Mouse (Mus musculus) cerebellum, adult 11-12 months (tissue): ENCODE results near the gene Pex16.

Source experiments
- DNase-seq: peaks from one replicate; pipeline ENCODE4 v3.0.0; 2022

The Pex16 gene

GRCm38 (mm10) chr2:92389645-92390044, 15.2 kb downstream of the Pex16 start:
- DNase-seq: peak; percentile 35

DNA sequence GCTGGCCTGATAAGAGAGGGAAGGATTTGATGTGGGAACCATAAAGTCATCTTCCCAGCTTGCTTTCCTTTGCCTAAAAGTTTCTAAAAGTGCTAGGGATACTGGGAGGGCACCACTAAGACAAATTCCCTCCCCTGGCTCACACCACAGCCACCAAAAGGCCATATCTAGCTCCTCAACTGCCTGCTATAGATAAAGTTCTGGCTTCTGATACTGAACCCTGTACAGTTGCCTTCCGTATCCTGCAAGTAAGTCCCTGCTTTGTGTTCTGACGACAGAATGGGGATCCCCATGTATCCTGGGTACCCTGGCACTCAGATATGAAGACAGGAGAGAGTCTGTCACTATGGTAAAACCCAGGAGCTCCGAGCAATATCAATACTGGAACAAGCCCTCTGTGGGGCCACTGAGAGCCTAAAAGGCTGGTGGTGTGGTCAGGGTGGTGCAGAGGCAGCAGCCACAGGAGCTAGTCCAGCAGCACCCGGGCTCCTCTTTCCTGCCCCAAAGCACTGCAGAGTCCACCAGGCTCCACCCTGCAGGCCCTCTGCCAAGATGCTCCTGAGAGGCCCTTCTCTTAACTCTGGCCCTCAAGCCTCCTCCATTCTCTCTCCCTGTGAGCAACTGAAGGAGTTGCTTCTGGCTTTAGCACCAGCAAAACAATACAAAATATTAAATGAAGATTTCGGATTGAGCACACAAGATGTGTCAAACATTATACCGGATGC, 15.9 kb downstream of the Pex16 start:
- peak; percentile 67 for DNase-seq

- DNase-seq: peak; percentile 82
Observed at GRCm38 (mm10) chr2:92391116-92391515, 16.6 kb downstream of the Pex16 start.

GRCm38 (mm10) chr2:92391703-92392317, 17.3 kb downstream of the Pex16 start:
- DNase-seq: peak; percentile 64

GRCm38 (mm10) chr2:92392318-92393264, 18.1 kb downstream of the Pex16 start:
- peak; percentile 69 for DNase-seq

GRCm38 (mm10) chr2:92395535-92395934, 21.1 kb downstream of the Pex16 start:
- DNase-seq: no peak

GRCm38 (mm10) chr2:92397436-92397835, 23.0 kb downstream of the Pex16 start:
- DNase-seq: peak; percentile 52

- peak; percentile 51 for DNase-seq
Observed at GRCm38 (mm10) chr2:92399877-92400276, 25.4 kb downstream of the Pex16 start.

GRCm38 (mm10) chr2:92400682-92401081, 26.2 kb downstream of the Pex16 start:
- peak; percentile 72 for DNase-seq

DNA sequence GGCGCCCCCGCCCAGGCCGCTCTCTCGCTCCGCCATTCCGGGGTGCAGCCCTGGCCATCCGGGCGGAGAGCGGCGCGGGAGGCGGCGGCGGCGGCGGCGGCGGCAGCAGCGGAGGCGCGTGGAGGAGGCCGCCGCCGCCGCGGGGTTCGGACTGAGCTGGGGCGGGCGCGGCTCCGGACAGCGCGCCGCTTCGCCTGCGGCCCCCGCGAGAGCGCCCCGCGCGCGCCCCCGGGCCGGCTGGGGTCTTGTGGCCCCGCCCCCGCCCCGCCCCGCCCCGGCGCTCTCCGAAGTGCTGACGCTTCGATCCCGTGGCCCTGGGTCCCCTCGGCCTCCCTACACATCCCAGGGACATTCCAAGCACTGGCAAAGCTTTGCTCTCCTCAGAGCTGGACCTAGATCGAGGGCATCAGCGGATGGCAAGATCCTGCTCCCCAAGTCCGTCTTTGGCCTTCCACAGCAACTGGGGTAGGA, 26.6 kb downstream of the Pex16 start, which contains the start of gene Mapk8ip1:
Mapk8ip1 (minus strand) TSS at position 173 of the 471 bp plus-strand sequence.
- peak; percentile 74 for DNase-seq

- peak; percentile 94 for DNase-seq
Observed at GRCm38 (mm10) chr2:92402591-92403326, 28.3 kb downstream of the Pex16 start.

- DNase-seq: peak; percentile 61
Observed at GRCm38 (mm10) chr2:92403776-92404319, 29.4 kb downstream of the Pex16 start.

DNA sequence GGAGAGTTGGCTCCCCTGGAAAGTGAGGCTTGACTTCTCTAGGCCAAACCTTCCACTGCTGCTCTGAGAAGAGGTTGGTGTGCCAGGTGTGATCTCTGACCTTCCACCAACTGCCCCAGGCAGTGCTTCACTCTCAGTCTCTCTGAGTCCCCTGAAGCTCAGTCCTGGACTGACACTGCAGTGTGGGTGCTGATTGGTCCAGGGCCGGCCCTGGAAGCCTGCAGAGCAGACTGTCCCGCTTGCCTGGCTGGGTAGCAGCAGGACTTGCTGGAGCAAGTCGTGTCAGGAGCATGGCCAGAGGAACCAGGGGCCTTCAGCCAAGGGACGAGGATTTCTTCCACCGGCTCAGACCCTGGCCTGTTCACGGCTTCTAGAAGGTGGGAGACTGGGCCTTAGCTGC, 30.3 kb downstream of the Pex16 start:
- DNase-seq: peak; percentile 58

DNA sequence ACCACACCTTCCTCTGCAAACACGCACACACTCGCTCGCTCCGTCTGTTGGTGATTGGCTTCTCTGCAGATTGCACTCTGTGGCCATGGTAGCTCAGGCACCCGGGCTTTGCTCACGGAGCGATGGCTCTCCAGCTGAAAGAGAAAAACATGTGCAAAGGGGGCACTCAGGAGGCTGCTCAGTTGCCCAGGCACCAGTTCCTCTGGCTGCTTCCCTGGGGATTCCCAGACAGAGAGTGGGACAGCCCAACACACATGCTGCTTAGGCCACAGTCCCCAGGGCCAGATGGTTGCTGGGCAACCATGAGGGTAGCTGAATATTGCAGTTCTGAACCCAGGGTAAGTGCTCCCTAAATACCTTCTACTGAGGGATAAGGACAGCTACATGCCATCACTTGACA, 31.2 kb downstream of the Pex16 start:
- DNase-seq: peak; percentile 41

DNA sequence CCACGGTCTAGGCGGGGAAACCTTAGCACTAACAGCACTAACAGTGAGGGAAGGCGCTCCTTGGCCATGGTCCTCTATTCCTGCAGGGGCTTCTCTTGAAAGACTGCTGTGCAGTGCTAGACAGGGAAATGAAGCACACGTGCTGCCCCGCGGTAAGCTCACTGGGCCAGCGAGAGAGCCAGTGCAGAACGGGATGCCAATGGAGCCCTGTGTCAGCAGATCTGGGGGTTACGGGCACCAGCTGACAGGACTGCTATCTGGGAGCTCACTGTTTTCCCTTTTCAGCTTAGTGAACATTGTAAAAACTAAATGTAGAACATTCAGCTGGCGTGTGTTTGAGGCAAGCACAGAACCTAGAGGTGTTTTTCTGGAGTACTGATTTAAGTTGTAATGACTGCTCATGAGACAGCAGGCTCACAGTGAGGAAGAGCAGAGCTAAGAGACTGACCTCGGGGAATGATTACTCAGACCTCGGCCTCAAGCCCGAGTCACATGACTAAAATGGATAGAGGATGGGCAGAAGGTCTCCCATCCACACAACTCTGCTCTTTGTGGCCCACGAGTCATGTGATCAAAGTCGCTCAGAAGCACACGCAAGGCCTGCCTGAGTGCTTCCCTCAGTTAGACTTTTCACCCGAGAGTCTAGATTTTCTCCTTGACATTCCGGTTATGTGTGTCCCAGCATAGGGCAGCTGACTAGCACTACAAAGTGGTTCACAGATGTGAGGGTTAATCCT, 34.0 kb downstream of the Pex16 start:
- DNase-seq: no peak

DNA sequence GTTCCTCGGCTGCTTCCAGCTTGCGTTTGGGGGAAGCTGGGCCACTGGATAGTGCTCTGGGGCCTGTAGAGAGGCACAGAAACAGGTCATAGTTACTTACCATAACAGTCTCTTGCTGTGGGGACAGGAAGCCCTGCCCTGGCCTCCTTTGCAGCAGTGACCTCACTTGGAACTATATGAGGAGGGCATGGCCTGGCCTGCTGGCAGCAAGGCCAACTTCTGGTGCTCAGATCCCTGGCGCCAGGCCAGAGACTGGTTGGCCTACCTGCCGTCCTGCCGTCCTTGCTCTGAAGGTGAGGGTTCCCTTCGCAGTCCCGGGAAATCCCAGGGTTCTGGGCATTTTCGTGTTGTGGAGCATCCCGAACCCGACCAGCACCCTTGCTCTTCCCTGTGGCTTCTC, 37.2 kb downstream of the Pex16 start:
- peak; percentile 88 for DNase-seq

DNA sequence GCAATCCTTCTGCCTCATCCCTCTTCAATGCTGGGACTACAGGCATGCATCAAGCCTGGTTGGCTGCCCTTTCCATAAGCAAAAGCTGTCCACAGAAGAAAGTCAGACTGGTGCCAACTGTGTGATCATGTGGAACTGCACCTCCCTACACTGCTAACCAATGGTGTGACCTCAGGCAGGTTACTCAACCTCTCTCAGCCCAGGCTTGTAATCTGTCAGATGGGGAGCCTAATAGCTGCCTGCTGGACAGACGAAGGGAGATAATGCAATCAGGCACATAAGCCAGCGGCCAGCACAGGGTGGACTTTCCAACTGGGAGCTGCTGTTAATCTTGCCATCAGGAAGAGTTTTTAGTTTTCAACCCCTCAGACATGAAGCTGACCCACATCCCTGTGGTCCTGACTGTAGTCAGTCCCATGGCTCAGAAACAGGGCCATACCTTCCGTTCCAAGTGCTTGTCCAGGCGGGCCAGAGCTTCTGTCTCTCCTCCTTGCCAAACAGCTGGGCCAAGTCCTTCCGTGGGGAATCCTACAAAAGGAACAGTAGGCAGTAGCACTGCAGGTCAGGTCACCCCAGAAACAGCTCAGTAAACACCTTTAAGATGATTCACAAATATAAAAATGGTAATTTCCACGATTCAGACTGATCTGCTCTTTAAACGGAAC, 47.4 kb downstream of the Pex16 start:
- peak; percentile 44 for DNase-seq

GRCm38 (mm10) chr2:92422388-92423135, 48.1 kb downstream of the Pex16 start:
- DNase-seq: peak; percentile 68

- DNase-seq: no peak
Observed at GRCm38 (mm10) chr2:92423156-92423555, 48.7 kb downstream of the Pex16 start.
